Mouse (Mus musculus): ENCODE data around the gene Trip10.

GRCm38 (mm10) chr17:57223313-57223712 lies 25.9 kb upstream of the Trip10 start:
- TF ChIP-seq CTCF (IDR thresholded peaks at IDR 0.05; ENCODE audit: low read depth, low read length) (no peak), POLR2A (IDR thresholded peaks at IDR 0.05; ENCODE audit: extremely low read depth, insufficient read depth, low read length) (0 out of 2 replicates have a peak, but pooled peaks have one; percentile 12)

All from liver, adult 2 months (tissue).